Mouse (Mus musculus): ENCODE measurements around the gene Pgf. TPM values are rescaled to one million over a fixed set of nuclear protein-coding genes. Genes with fewer than 3 reads are reported as not detected.

Gene Pgf
- total and polyA plus RNA-seq, 3 experiments = 0.46 TPM; not detected in 2

- Histone ChIP-seq H3K27ac (ENCODE audit: control insufficient read depth, low read depth, low read length) (no peak overlapping the region), H3K9me3 (replicated peaks; ENCODE audit: insufficient read depth, low read length) (no peaks in the 10 kb centered on the region), H3K9ac (ENCODE audit: control insufficient read depth, low read depth, low read length, poor library complexity, severe bottlenecking) (no peak overlapping the region), H3K27me3 (ENCODE audit: control insufficient read depth in 1 of 2, insufficient read depth in 2 of 2, low read length in 2 of 2) (no peaks in the 10 kb centered on the region), H3K4me3 (ENCODE audit: control insufficient read depth in 1 of 2, insufficient read depth in 1 of 2, low read depth in 2 of 2, low read length in 2 of 2) (no peak overlapping the region), H3K4me1 (ENCODE audit: control insufficient read depth in 1 of 2, insufficient read depth in 2 of 2, low read length in 2 of 2) (no peaks in the 10 kb centered on the region), H3K36me3 (ENCODE audit: control insufficient read depth in 1 of 2, insufficient read depth in 2 of 2, low read length in 2 of 2) (peaks cover 0 to 51% of the 10 kb centered on the region in 2 experiments; a peak in 3 of 4 replicates), H3K79me2 (ENCODE audit: control insufficient read depth, insufficient read depth, low read length, poor library complexity) (no peaks in the 10 kb centered on the region)
- no peak for DNase-seq (ENCODE audit: low read depth, low spot score)
- TF ChIP-seq USF2 (IDR thresholded peaks at IDR 0.05; ENCODE audit: borderline replicate concordance in 1 of 2, insufficient read depth in 1 of 2, low read depth in 1 of 2, low read length in 2 of 2) (no peak), CHD1 (IDR thresholded peaks at IDR 0.05; ENCODE audit: low read depth, low read length) (no peak), ELF1 (IDR thresholded peaks at IDR 0.05; ENCODE audit: low read depth, low read length) (no peak), MYB (IDR thresholded peaks at IDR 0.05; ENCODE audit: low read depth, low read length) (no peak), POLR2A (IDR thresholded peaks at IDR 0.05; ENCODE audit: control insufficient read depth in 1 of 2, insufficient read depth in 1 of 2, low read depth in 1 of 2, low read length in 2 of 2, poor library complexity in 1 of 2) (no peak), MAX (IDR thresholded peaks at IDR 0.05; ENCODE audit: low read length) (no peak), E2F4 (IDR thresholded peaks at IDR 0.05; ENCODE audit: borderline replicate concordance, low read depth, low read length) (no peak), BHLHE40 (IDR thresholded peaks at IDR 0.05; ENCODE audit: borderline replicate concordance, low read depth, low read length) (no peak), POLR2AphosphoS2 (IDR thresholded peaks at IDR 0.05; ENCODE audit: low read length) (no peak)
Observed at GRCm38 (mm10) chr12:85126986-85127603, 50.5 kb downstream of the Pgf start.

- DNase-seq (ENCODE audit: low read depth, low spot score) = no peak
- Histone ChIP-seq H3K27me3 (ENCODE audit: control insufficient read depth in 1 of 2, insufficient read depth in 2 of 2, low read length in 2 of 2) (no peaks in the 10 kb centered on the region), H3K36me3 (ENCODE audit: control insufficient read depth in 1 of 2, insufficient read depth in 2 of 2, low read length in 2 of 2) (peaks cover 0 to 42% of the 10 kb centered on the region in 2 experiments; a peak in 3 of 4 replicates), H3K4me3 (ENCODE audit: control insufficient read depth in 1 of 2, insufficient read depth in 1 of 2, low read depth in 2 of 2, low read length in 2 of 2) (no peak overlapping the region), H3K27ac (ENCODE audit: control insufficient read depth, low read depth, low read length) (no peak overlapping the region), H3K4me1 (ENCODE audit: control insufficient read depth in 1 of 2, insufficient read depth in 2 of 2, low read length in 2 of 2) (no peaks in the 10 kb centered on the region), H3K79me2 (ENCODE audit: control insufficient read depth, insufficient read depth, low read length, poor library complexity) (no peaks in the 10 kb centered on the region), H3K9ac (ENCODE audit: control insufficient read depth, low read depth, low read length, poor library complexity, severe bottlenecking) (no peak overlapping the region), H3K9me3 (replicated peaks; ENCODE audit: insufficient read depth, low read length) (no peaks in the 10 kb centered on the region)
- TF ChIP-seq ETS1 (IDR thresholded peaks at IDR 0.05; ENCODE audit: low read depth, low read length) = no peak
- TF ChIP-seq GABPA (IDR thresholded peaks at IDR 0.05; ENCODE audit: low read depth, low read length) = no peak
- no peak for TF ChIP-seq ZMIZ1 (IDR thresholded peaks at IDR 0.05; ENCODE audit: low read depth, low read length)
- no peak for TF ChIP-seq MAFK (IDR thresholded peaks at IDR 0.05; ENCODE audit: borderline replicate concordance, low read depth, low read length)
Observed at GRCm38 (mm10) chr12:85124751-85125150, 52.8 kb downstream of the Pgf start.

- H3K79me2 ChIP-seq (ENCODE audit: control insufficient read depth, insufficient read depth, low read length, poor library complexity) = no peaks in the 10 kb centered on the region
- no peaks in the 10 kb centered on the region for H3K9me3 ChIP-seq (replicated peaks; ENCODE audit: insufficient read depth, low read length)
- DNase-seq (ENCODE audit: low read depth, low spot score) = no peak
- H3K27me3 ChIP-seq (ENCODE audit: control insufficient read depth in 1 of 2, insufficient read depth in 2 of 2, low read length in 2 of 2) = no peaks in the 10 kb centered on the region
- no peaks in the 10 kb centered on the region for H3K4me1 ChIP-seq (ENCODE audit: control insufficient read depth in 1 of 2, insufficient read depth in 2 of 2, low read length in 2 of 2)
- peaks cover 0 to 44% of the 10 kb centered on the region in 2 experiments; a peak in 3 of 4 replicates for H3K36me3 ChIP-seq (ENCODE audit: control insufficient read depth in 1 of 2, insufficient read depth in 2 of 2, low read length in 2 of 2)
- H3K9ac ChIP-seq (ENCODE audit: control insufficient read depth, low read depth, low read length, poor library complexity, severe bottlenecking) = no peak overlapping the region
- no peak for TF ChIP-seq TBP (IDR thresholded peaks at IDR 0.05; ENCODE audit: low read depth, low read length)
- no peak for TF ChIP-seq BHLHE40 (IDR thresholded peaks at IDR 0.05; ENCODE audit: borderline replicate concordance, low read depth, low read length)
- no peak for TF ChIP-seq MYC (IDR thresholded peaks at IDR 0.05; ENCODE audit: low read depth, low read length)
- TF ChIP-seq ZKSCAN1 (IDR thresholded peaks at IDR 0.05; ENCODE audit: low read depth, low read length) = no peak
- TF ChIP-seq E2F4 (IDR thresholded peaks at IDR 0.05; ENCODE audit: borderline replicate concordance, low read depth, low read length) = no peak
- TF ChIP-seq ELF1 (IDR thresholded peaks at IDR 0.05; ENCODE audit: low read depth, low read length) = no peak
- H3K27ac ChIP-seq (ENCODE audit: control insufficient read depth, low read depth, low read length) = no peak overlapping the region
- no peak overlapping the region for H3K4me3 ChIP-seq (ENCODE audit: control insufficient read depth in 1 of 2, insufficient read depth in 1 of 2, low read depth in 2 of 2, low read length in 2 of 2)
Observed at GRCm38 (mm10) chr12:85123645-85124044, 53.9 kb downstream of the Pgf start.
